In genomic region chr14:110623716-110624115, GRCm38 (mm10) we compare ENCODE assay signal across 16 mouse cellular contexts.
A peak's percentile ranks its signal among the peaks of the same experiment; 100 is the strongest.
DNase-seq lines count a peak whose midpoint lies in the region; ATAC-seq and TF ChIP-seq lines count a peak whose summit lies in the region.
"Had no signal": no experiment of that assay in that cellular context is flagged by ENCODE, and none has a peak within 500 bp of the region (broad histone marks: within the 10 kb centered on the region; RNA-seq: fewer than 3 reads in every experiment).

No protein-coding gene starts in this region.

- no peak overlapping the region for H3K4me3 ChIP-seq in gastrocnemius, adult 2 months
- H3K4me3 ChIP-seq in layer of hippocampus, adult 2 months = no peak overlapping the region

- intact Hi-C loops in gastrocnemius, postnatal 14 days (cut with DNase I; ENCODE audit: low total_unique reads) = no loop called here
- intact Hi-C loops in gastrocnemius, adult 2 months (cut with DNase I) = no loop called here

- no peak for TF ChIP-seq POLR2A in brain, embryonic 14.5 days (IDR thresholded peaks at IDR 0.05; ENCODE audit: borderline replicate concordance, extremely low read depth, insufficient read depth, insufficient read length, poor library complexity, severe bottlenecking)

- ATAC-seq in megakaryocyte progenitor cell, adult 5-6 weeks (replicated peaks; ENCODE audit: poor library complexity) = no peak
- ATAC-seq: CD4-positive, CD25-positive, alpha-beta regulatory T cell, adult 4 months had no signal

- no peak for TF ChIP-seq CTCF in gastrocnemius, adult 2 months (IDR thresholded peaks at IDR 0.05)
- no peak for TF ChIP-seq CTCF in brain, embryonic 14.5 days (IDR thresholded peaks at IDR 0.05; ENCODE audit: borderline replicate concordance, extremely low read depth, insufficient read depth, insufficient read length)
- no peak for TF ChIP-seq CTCF in layer of hippocampus, adult 2 months (conservative IDR thresholded peaks at IDR 0.05)

- peak; percentile 3 for DNase-seq in gastrocnemius, postnatal 14 days
- DNase-seq in gastrocnemius, adult 2 months = no peak
- DNase-seq in lung, adult 18-20 months = peak; percentile 3 to 36
- DNase-seq in lung, postnatal 14 days = no peak
- DNase-seq in brain, embryonic 14.5 days (ENCODE audit: low read depth) = peak; percentile 39
- peak; percentile 8 for DNase-seq in heart, postnatal 4 days
- DNase-seq in layer of hippocampus, adult 2 months (ENCODE audit: low spot score in 2 of 2) = no peak
- DNase-seq: adrenal gland, postnatal 10 days; cerebellum, adult 9-10 months; kidney, adult 2 months; layer of hippocampus, postnatal 36 days; left cerebral cortex, postnatal 4 days; thymus, adult 2 months had no signal

- no peak overlapping the region for H3K27ac ChIP-seq in gastrocnemius, adult 2 months
- H3K27ac ChIP-seq in layer of hippocampus, adult 2 months = no peak overlapping the region
- H3K27ac ChIP-seq: liver, embryonic 14.5 days had no signal

Comparison
In these comparisons a context has a peak if more than half of its experiments do, and no peak if none do; other contexts are left out.
1. DNase-seq: peak in gastrocnemius, postnatal 14 days (single experiment), lung, adult 18-20 months (2 of 2), brain, embryonic 14.5 days (single experiment) and heart, postnatal 4 days (single experiment); none in gastrocnemius, adult 2 months (single experiment), lung, postnatal 14 days (single experiment) and layer of hippocampus, adult 2 months (0 of 2).